Mouse (Mus musculus) gastrocnemius, postnatal 4 days (tissue): ENCODE measurements around the gene Arhgap45. TPM values are rescaled to one million over a fixed set of nuclear protein-coding genes. Genes with fewer than 3 reads are reported as not detected.

ENCODE experiments used
- DNase-seq, 2 experiments: peaks; one replicate each; pipeline ENCODE4 v3.0.0; 2021 to 2022; ENCODE audit warnings: low spot score in 2 of 2, mixed read lengths in 2 of 2
- total RNA-seq, 2 experiments: library from RNA; stranded (reverse); gene quantifications; 2 replicates each; pipeline ENCODE4 v1.2.3; 2021

Gene Arhgap45
- total RNA-seq, 2 experiments from 2014 or later = 4.0 to 4.7 TPM

DNA sequence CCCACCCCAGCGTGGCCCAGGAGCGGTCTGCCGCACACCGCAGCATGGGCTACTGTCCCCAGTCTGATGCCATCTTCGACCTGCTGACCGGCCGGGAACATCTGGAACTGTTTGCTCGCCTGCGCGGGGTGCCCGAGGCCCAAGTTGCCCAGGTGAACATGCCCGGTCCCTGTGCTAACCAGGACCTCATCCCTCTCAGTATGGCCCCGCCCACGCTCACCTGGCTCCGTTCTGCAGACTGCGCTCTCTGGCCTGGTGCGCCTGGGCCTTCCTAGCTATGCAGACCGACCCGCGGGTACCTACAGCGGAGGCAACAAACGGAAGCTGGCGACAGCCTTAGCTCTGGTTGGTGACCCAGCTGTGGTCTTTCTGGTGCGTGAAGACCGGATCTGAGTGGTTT is 2.8 kb upstream of the Arhgap45 start:
- DNase-seq = no peak

DNA sequence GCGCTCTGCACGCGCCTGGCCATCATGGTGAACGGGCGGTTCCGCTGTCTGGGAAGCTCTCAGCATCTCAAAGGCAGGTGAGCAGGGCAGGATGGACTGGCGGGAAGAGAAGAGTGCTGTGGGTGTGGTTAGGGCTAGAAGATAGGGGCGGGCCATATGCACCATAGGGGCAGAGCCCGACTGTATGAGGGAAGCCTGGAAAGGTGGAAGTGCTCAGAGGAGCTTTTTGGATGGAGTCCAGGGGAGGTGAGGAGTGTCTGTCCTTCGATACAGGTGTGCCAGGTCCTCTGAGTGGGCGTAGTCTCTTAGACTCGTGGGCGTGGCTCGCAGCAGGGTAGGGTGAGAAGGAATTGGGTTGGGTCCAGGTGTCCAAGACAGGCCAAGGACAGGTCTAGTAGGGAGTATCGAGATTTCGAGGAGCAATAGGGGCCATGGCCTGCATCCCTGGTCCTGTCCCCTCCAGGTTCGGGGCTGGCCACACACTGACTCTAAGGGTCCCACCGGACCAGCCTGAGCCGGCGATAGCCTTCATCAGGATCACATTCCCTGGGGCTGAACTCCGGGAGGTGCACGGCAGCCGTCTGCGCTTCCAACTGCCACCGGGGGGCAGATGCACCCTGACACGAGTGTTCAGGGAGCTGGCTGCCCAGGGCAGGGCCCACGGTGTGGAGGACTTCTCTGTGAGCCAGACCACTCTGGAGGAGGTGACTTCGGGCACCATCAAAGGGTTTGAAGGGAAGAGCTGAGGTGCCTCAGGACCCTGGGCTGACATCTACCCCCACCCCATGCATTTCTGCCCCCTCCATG is 1.8 kb upstream of the Arhgap45 start:
- no peak for DNase-seq

DNA sequence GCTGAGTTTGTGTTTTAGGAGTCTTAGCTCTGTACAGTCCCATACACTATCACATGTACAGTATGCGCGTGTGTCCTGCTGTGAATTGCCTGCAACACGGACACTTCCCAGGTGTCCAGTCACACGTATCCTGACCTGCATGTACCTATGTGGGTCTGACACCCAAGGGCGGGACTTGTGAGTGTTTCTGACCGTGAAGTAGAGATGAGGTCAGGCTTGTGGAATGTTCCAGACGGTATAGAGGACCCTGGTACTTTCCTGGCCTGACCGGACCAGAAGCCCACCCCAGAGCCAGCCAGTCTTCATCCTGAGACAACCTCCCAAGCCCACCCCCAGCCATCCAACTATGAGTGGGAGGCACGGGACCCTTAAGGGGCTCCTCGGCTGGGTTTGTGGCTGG is 870 bp upstream of the Arhgap45 start:
- DNase-seq = no peak

DNA sequence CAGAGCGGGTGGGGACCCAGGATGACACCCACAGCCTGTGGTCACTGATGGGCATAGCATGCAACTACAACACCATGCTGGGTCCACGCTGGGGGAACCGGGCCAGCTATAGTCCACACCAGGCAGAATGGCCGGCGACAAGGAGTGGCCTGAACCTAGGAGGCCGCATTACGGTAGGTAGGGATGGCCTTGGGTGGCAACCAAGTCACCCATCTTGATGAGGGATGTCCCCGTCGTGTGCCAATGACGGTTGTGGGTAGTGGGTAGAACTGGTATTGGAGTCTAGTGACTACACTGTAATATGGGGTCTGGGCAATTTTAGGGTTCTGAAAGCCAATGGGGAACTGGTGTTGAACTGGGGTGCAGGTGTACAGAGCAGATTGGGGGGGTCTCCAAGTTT is 478 bp downstream of the Arhgap45 start:
- DNase-seq = no peak

DNA sequence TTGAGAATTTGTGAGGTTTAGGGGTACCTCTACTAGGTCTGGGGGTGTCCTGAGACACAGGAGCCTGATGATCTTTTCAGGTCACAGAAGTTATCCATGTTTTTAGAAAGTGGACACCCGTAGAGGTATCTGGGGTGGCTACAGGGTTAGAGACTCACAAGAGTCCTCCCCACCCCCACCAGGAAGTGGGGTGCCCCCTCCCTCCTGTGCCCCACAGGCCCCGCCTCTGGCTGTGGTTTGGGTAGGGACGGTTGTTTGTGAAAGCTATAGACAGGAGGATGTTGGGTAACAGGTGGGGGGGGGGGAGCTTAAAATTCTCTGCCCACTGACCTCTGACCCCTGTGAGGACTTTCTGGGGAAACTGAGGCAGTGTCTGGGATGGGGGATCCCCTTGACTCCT is 908 bp downstream of the Arhgap45 start:
- DNase-seq = no peak

DNA sequence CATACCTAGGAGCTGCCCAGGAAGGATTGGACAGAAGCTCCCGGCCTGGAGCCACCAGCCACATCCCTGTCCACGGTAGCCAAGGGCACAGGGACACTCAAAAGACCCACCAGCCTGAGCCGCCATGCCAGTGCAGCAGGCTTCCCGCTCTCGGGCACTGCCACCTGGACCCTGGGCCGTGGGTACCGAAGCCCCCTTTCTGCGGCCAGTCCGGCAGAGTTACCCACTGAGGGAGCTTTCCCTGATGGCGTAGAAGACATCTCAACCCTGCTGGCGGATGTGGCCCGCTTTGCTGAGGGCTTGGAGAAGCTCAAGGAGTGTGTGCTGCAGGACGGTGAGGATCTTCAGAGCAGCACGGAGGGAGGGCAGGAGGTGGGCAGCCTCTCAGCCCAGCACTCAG is 1.3 kb downstream of the Arhgap45 start:
- no peak for DNase-seq

DNA sequence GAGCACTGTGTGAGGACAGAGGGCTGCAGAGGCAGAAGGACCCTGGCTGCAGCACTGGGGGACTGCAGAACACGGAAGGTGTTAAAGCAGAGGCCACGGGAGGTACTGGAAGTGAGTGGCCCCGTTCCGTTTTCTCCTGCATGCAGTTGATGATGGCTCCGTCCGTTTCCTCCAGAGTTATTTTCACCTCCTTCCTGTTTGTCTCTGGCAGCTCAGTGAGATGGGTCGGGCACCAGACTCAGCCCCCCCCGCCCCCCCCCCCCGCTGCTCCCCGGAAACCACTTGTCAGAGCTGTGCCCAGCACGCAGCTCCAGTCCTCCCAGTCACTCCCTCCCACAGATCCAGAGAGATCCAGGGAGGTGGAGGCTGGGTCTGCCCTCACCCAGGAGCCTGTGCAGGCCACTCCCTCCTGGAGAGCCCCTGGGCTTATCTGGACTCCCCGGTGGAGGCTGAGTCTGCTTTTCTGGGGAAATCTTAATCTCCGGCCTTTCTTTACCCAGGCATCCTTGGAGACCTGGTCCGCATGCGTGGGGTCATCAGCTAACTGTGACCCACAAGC is 2.4 kb downstream of the Arhgap45 start:
- no peak for DNase-seq

DNA sequence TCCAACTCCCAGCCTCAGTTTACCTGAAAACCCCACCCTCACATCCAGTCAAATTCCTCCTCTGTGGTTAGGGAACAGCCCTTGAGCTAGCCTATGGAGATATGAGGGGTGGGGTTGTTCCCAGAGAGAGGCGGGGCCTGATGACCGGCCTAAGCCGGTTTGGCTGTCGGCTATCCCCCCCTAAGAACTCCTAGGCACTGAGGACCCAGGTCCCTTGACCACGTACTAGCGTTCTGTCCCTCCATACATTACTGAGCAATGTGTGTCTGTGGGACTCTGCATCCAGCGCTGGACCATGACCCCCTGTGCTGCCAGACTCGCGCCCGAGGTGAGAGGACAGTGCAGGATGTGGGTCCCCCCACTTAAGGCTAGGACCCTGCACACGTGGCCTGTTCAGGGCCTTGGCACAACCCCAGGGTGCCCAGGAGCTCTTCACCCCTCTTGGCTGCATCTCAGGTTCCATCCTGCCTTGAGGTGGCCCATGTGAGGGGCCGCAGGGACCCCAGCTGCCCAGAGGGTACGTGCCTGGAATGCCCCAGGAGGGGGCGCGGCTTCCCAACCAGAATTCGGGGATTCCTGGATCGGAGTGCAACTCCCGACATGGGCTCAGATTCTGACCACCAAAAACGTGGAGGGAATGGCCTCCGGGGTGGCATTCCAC is 3.1 kb downstream of the Arhgap45 start:
- no peak for DNase-seq

DNA sequence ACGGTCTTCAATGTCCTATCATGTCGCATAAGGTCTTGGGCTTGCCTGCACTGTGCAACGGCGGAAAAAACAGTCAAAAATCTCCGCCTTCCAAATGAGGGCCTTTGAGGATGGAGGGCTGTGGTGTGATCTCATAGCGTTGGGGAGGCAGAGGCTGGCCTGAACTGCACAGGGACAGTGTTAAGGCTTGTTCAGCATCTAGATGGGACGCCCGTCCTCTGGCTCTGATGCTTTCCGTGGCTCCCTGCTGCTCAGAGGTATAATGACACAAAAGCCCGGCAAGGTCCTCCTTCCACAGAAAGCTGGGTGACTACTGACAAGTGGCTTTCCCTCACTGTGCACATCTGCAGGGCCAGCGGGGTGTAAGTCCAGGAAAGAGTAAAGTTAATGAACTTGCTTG is 3.7 kb downstream of the Arhgap45 start:
- DNase-seq = no peak

DNA sequence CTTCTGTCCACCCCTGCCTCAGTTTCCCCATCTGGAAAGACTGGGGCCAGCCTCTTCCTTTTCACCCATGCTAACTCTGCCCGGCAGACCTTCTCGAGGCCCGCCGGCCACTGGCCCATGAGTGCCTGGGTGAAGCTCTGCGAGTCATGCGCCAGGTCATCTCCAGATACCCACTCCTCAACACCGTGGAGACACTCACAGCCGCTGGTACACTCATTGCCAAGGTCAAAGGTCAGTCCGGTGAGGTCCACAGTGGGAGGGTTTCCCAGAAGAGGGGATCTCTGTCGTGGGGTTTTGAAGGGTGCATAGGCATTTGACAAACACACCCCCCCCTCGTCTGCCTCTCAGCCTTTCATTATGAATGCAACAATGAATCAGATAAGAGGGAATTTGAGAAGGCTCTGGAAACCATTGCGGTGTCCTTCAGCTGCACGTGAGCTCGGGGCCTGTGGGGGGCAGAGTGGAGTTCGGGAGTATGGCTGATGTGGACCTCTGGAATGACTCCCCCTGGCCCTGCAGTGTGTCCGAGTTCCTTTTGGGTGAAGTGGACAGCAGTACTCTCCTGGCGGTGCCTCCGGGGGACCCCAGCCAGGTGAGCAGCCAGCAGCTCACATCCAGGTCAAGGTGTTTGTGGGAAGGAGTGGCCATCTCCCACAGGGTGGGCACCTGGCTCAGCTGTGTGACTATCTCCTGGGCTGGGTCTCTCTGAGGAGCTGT is 4.3 kb downstream of the Arhgap45 start:
- DNase-seq = no peak

DNA sequence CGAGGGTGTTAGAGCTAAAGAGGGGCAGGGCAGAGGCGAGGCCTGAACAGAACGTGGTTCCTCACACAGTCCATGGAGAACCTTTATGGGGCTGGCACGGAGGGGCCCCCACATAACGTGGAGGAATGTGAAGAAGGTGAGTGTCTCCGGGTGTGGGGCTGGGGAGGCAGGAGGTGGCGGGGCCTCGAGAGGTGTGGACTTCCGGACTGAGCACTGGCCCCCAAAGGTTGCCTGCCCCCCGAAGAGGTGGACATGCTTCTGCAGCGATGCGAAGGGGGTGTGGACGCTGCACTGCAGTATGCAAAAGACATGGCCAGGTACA is 4.8 kb downstream of the Arhgap45 start:
- DNase-seq = no peak

DNA sequence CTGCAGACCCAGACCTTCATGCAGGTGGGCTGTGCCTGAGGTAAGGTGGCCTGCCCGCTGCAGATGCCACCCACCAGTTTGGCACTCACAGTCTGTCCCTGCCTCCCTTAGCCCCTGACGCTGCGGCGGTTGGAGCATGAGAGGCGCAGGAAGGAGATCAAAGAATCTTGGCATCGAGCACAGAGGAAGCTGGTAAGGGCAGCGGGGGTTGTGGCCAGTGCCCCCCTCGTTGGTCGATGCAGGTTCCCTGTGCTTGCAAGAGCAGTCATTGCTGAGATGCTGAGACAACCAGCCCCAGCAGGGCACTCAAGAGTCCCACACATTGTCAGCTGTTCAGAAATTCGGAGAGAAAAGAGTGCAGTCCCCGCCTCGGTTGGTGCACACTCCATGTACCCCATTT is 5.7 kb downstream of the Arhgap45 start:
- DNase-seq = no peak

DNA sequence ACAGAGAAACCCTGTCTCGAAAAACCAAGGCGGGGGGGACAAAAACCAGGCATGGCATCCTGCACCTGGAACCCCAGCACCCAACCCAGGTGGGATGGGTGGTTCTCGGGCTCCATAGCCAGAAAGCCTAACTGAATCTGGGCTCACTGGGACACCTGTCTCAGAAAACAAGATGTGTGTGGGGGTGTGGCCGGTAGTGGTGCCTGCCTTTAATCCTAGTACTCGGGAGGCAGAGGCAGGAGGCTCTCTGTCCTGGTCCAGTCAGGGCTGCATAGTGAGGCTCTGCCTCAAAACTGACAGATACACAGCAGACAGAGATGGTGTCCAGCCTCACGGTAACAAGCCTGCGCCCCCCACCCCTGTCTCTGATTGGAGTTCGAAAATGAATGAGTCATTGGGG is 6.4 kb downstream of the Arhgap45 start:
- no peak for DNase-seq

DNA sequence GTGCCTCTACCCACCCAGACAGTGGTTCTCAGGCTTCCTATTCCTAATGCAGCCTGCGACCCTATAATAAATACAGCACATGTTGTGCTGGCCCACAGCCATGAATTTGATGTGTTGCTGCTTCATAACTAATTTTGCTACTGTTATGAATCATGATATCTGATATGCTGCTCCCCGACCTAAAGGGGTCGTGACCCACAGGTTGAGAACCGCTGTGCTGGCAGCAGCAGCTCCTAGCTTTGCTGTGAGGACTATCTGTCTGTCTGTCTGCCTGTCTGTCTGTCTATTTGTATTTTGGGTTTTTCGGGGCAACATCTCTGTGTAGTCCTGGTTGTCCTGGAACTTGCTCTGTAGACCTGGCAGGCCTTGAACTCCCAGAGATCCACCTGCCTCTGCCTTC is 7.3 kb downstream of the Arhgap45 start:
- no peak for DNase-seq

DNA sequence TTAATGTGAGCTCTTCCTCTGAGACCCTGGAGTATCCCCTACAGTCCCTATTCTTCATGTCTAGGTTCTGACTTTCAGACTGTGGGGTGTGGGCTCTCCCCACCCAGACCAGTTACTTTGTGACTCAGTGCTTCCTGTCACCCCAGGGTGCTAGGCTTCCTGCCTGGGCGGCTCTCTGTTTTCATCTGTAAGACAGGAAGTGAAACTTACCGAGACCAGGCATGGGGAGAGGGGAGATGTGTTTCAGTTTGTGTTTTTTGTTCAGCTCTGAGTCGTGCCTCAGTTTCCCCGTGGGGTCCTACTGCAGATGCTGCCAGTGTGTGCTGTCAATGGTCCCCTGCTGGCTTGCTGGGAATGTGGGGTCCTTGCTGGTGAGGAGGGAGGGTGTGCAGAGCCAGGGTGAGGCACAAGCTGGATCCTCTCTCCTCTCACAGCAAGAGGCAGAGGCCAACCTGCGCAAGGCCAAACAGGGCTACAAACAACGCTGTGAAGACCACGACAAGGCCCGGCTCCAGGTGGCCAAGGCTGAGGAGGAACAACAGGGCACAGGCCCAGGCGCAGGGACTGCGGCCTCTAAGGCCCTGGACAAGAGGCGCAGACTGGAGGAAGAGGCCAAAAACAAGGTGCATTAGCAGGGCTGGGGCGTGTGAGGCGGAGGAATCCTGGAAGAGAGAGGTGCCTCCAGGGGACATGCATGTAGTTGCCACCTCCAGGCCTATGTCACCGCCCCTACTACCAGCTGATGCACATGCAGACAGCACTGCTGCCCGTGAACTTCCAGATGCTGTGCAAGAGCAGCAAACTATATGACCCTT is 8.0 kb downstream of the Arhgap45 start:
- no peak for DNase-seq

DNA sequence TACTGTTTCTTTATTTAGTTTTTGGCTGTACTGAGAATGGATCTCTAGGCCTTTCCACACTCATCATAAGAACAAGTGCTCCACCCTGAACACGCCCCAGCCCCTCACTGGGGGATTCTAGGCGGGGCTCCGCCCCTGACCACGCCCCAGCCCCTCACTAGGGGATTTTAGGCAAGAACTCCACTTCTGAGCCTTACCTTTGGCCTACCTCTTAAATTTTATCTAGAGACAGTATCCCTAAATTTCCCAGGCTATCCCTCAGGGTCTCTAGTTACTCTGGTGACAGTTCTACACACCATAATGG is 8.5 kb downstream of the Arhgap45 start:
- DNase-seq = no peak

DNA sequence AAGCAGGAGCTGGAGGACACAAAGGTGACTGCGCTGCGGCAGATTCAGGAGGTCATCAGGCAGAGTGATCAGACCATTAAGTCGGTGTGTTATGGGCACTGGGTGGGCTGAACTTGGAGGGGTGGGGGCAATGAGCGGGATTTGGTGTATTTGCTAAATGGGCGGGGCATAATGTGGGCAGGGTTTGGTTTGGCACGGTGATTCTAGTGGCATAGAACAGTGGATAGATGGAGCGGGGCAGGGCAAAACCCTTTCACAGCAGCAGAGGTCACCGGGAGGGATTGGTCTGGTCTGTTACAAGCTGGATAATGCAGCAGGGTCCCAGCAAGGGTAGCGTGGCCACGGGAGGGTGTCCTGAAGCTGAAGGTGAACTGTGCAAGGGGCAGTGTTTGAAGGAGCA is 9.0 kb downstream of the Arhgap45 start:
- no peak for DNase-seq

DNA sequence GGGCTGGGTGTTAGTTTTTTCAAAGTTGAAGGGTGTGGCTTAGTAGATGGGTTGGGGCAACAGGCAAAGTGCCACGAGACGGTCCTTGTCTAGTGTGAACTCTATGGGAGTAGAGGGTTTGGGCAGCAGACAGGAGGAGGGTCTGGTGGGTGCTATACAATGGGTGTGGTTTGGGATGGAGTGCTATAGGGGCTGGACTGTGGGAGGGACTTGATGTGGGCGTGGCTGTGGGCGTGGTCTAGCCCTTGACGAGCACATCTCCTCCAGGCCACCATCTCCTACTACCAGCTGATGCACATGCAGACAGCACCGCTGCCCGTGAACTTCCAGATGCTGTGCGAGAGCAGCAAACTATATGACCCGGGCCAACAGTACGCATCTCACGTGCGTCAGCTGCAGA is 9.4 kb downstream of the Arhgap45 start:
- no peak for DNase-seq

DNA sequence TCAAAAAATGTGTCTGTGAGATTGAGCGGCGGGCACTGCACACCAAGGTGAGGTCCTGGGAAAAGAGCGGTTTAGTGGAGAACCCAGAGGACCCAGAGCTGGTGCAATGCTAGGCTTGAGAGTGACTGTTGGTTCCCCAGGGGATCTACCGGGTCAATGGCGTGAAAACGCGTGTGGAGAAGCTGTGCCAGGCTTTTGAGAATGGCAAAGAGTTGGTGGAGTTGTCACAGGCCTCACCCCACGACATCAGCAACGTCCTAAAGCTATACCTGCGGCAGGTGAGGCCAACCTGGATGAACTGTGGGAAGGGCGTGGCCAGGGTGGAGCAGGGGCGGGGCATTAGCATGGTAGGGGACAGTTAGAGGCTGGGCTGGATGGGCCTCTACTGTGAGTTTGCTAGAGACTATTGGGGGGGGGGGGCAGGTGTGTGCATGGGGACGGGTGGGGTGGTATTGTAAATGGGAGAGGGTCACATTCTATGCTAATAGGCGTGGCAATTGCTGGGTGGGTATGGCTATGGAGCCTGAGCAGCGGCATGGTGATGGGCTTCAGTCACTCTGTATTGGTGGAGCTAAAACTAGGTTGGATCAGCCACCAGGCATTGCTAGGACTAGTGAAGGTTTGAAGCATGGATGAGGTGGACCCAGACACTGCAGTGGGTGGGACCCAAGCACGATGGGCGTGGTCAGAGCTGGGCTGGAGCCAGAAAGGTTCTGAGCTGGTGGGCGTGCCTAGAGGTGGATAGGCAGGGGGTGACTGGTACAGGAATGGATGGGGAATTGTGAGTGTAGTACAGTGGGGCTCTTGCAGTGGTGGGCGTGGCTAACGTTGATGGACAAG is 11.4 kb downstream of the Arhgap45 start:
- no peak for DNase-seq

DNA sequence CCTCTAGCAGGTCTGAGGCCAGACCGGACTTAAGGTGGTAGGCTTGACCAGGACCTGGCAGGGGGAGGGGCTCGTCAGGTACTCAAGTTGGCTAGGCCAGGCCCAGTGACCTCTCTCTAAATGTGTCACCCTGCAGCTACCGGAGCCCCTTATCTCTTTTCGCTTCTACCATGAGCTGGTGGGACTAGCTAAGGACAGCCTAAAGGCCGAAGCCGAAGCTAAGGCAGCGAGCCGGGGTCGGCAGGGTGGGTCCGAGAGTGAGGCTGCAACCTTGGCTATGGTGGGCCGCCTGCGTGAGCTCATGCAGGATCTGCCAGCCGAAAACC is 12.0 kb downstream of the Arhgap45 start:
- DNase-seq = no peak

DNA sequence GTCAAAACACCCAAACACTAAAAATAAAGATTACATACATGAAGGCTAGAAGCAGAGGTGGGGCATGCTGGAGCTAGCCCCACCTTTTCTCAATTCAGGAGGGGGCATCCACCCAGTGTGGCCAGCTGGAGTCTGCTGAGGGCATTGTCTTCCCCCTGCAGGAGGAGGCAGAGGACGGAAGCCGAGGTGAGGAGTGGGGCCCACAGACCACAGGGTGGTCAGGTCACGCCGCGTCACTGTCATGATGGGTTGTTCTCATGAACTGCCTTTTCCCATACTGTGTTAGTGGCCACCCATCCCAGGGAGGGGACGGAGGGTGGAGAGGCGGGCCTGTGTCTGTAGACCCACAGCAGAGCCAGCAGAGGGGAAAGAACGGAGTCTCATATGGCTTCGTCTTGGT is 13.7 kb downstream of the Arhgap45 start:
- no peak for DNase-seq
